ENCODE assay signal across 7 mouse cellular contexts in genomic region chr4:124575955-124576445, GRCm38 (mm10). TPM values are rescaled to one million over a fixed set of nuclear protein-coding genes. Genes with fewer than 3 reads are reported as not detected.
DNase-seq lines count a peak whose midpoint lies in the region; ATAC-seq lines count a peak whose summit lies in the region.

No protein-coding gene starts in this region.

- peak overlapping the region; percentile 44 for H3K4me3 ChIP-seq in lung, embryonic 16.5 days (ENCODE audit: low read length)
- H3K4me3 ChIP-seq in forebrain, embryonic 16.5 days (replicated peaks; ENCODE audit: low read length), result peak overlapping the region; percentile 46
- H3K4me3 ChIP-seq in limb, embryonic 15.5 days, result peak overlapping the region; percentile 44

- H3K27me3 ChIP-seq in lung, embryonic 16.5 days (ENCODE audit: control insufficient read depth, insufficient read depth, low read depth, low read length), result peaks cover 39% of the 10 kb centered on the region
- no peaks in the 10 kb centered on the region for H3K27me3 ChIP-seq in forebrain, embryonic 16.5 days (replicated peaks; ENCODE audit: control insufficient read depth, insufficient read depth, low read length)
- peaks cover 56% of the 10 kb centered on the region for H3K27me3 ChIP-seq in limb, embryonic 15.5 days

- H3K27ac ChIP-seq in lung, embryonic 16.5 days (ENCODE audit: low read length), result no peak overlapping the region
- peak overlapping the region; percentile 91 for H3K27ac ChIP-seq in forebrain, embryonic 16.5 days (ENCODE audit: low read length)
- no peak overlapping the region for H3K27ac ChIP-seq in limb, embryonic 15.5 days

- no peak for DNase-seq in lung, postnatal 4 days
- peak; percentile 84 for DNase-seq in telencephalon, adult 2 months (ENCODE audit: low read depth, low spot score)
- DNase-seq in right cerebral cortex, adult 18-20 months, result no peak
- DNase-seq in testis, postnatal 14 days (ENCODE audit: low spot score), result no peak

- no peaks in the 10 kb centered on the region for H3K9me3 ChIP-seq in lung, embryonic 16.5 days (ENCODE audit: control insufficient read depth, low read length)
- H3K9me3 ChIP-seq in forebrain, embryonic 16.5 days (ENCODE audit: control insufficient read depth, low read length), result no peaks in the 10 kb centered on the region
- no peaks in the 10 kb centered on the region for H3K9me3 ChIP-seq in limb, embryonic 15.5 days

- ATAC-seq in lung, embryonic 16.5 days (ENCODE audit: low read depth), result no peak
- ATAC-seq in forebrain, embryonic 16.5 days, result peak; percentile 9; the same call in 1 of the 2 replicates
- no peak for ATAC-seq in limb, embryonic 15.5 days (ENCODE audit: insufficient number of reproducible peaks, low FRiP score, low TSS enrichment, low read depth)

- peaks cover 7% of the 10 kb centered on the region; the same call in 1 of the 2 replicates for H3K4me1 ChIP-seq in lung, embryonic 16.5 days (replicated peaks; ENCODE audit: control insufficient read depth, insufficient read depth, low read length)
- peaks cover 36% of the 10 kb centered on the region for H3K4me1 ChIP-seq in forebrain, embryonic 16.5 days (replicated peaks; ENCODE audit: control insufficient read depth, insufficient read depth, low read length)
- peaks cover 33% of the 10 kb centered on the region for H3K4me1 ChIP-seq in limb, embryonic 15.5 days

- no peak overlapping the region for H3K9ac ChIP-seq in lung, embryonic 16.5 days (ENCODE audit: low read length)
- H3K9ac ChIP-seq in forebrain, embryonic 16.5 days (replicated peaks; ENCODE audit: low read depth, low read length), result 0 out of 2 replicates have a peak overlapping the region, but pooled peaks have one; percentile 9
- H3K9ac ChIP-seq in limb, embryonic 15.5 days, result no peak overlapping the region

- H3K4me2 ChIP-seq in lung, embryonic 16.5 days (ENCODE audit: low read depth, low read length), result peak overlapping the region; percentile 68
- H3K4me2 ChIP-seq in forebrain, embryonic 16.5 days (ENCODE audit: low read length), result peak overlapping the region; percentile 76
- peak overlapping the region; percentile 93 for H3K4me2 ChIP-seq in limb, embryonic 15.5 days

- 8% methylated on average over 7 of the region's 7 CpGs for WGBS in lung, embryonic 16.5 days
- 15% methylated on average over 7 of the region's 7 CpGs for WGBS in forebrain, embryonic 16.5 days
- WGBS in limb, embryonic 15.5 days, result 10% methylated on average over 7 of the region's 7 CpGs

- H3K36me3 ChIP-seq in lung, embryonic 16.5 days (ENCODE audit: control insufficient read depth, insufficient read depth, low read length), result no peaks in the 10 kb centered on the region
- H3K36me3 ChIP-seq in forebrain, embryonic 16.5 days (ENCODE audit: control insufficient read depth, insufficient read depth), result no peaks in the 10 kb centered on the region
- no peaks in the 10 kb centered on the region for H3K36me3 ChIP-seq in limb, embryonic 15.5 days

RNA-seq across cellular contexts. Expression of gene 3100002H09Rik, which starts 34.6 kb away (rescaled TPM):
- not detected in 2 replicates for polyA plus RNA-seq in lung, embryonic 16.5 days (2015; fragmentation: Nextera tagmentation; extraction: Ambion mirVana)
- 1.1 and 1.7 TPM in 2 replicates for polyA plus RNA-seq in forebrain, embryonic 16.5 days (2015; fragmentation: Nextera tagmentation; extraction: Ambion mirVana)
- polyA plus RNA-seq in limb, embryonic 15.5 days (2015; fragmentation: Nextera tagmentation; extraction: Ambion mirVana), result not detected in 2 replicates
